Mouse (Mus musculus): ENCODE data around the gene Psph. TPM values are rescaled to one million over a fixed set of nuclear protein-coding genes. Genes with fewer than 3 reads are reported as not detected.
"Not testable (repeated sequence)": the region's sequence is repeated elsewhere in the genome, so short reads cannot be mapped to it uniquely, and the experiment has no call there.

Gene Psph
- polyA plus RNA-seq (2014; fragmentation: Nextera tagmentation; extraction: Ambion mirVana), result 34.0 and 36.2 TPM in 2 replicates

- no peaks in the 10 kb centered on the region for H3K27me3 ChIP-seq (ENCODE audit: control insufficient read depth, insufficient read depth, low read length)
- peak within 1 kb of the TSS; percentile 83 for H3K4me3 ChIP-seq (replicated peaks; ENCODE audit: low read depth, low read length)
- no peaks in the 10 kb centered on the region for H3K9me3 ChIP-seq (ENCODE audit: control insufficient read depth, low read length)
- H3K9ac ChIP-seq (replicated peaks; ENCODE audit: low read length), result peak within 1 kb of the TSS; percentile 89
- 0 out of 2 replicates have a peak, but pooled peaks cover 9% of the 10 kb centered on the region for H3K4me1 ChIP-seq (ENCODE audit: control insufficient read depth, insufficient read depth, low read length)
- H3K36me3 ChIP-seq (ENCODE audit: control insufficient read depth, insufficient read depth, low read length), result peaks cover 29% of the 10 kb centered on the region
- WGBS, result under 1% methylated on average over 73 of the region's 73 CpGs
- peak within 1 kb of the TSS; percentile 92 for H3K4me2 ChIP-seq (ENCODE audit: low read length)
- H3K27ac ChIP-seq (replicated peaks; ENCODE audit: low read depth, low read length), result peak within 1 kb of the TSS; percentile 98
- ATAC-seq (ENCODE audit: low FRiP score, low TSS enrichment) (peak; percentile 100), DNase-seq (peak; percentile 100)
These were observed at the start of gene Psph for GRCm38 (mm10) chr5:129786818-129787790. TSS of gene Psph (minus strand) at chr5:129787449.

- not testable (repeated sequence) for ATAC-seq (ENCODE audit: low FRiP score, low TSS enrichment); H3K9ac ChIP-seq (replicated peaks; ENCODE audit: low read length); H3K9me3 ChIP-seq (ENCODE audit: control insufficient read depth, low read length); H3K4me3 ChIP-seq (replicated peaks; ENCODE audit: low read depth, low read length); H3K4me2 ChIP-seq (ENCODE audit: low read length); H3K4me1 ChIP-seq (ENCODE audit: control insufficient read depth, insufficient read depth, low read length); DNase-seq; H3K27ac ChIP-seq (replicated peaks; ENCODE audit: low read depth, low read length); H3K27me3 ChIP-seq (ENCODE audit: control insufficient read depth, insufficient read depth, low read length)
- WGBS, result 95% methylated on average over 7 of the region's 8 CpGs
- peaks cover 53% of the 10 kb centered on the region for H3K36me3 ChIP-seq (ENCODE audit: control insufficient read depth, insufficient read depth, low read length)
These were observed 3.3 kb upstream of the Psph start for GRCm38 (mm10) chr5:129790591-129790990.

- Histone ChIP-seq H3K9ac (replicated peaks; ENCODE audit: low read length) (peak overlapping the region; percentile 89), H3K27me3 (ENCODE audit: control insufficient read depth, insufficient read depth, low read length) (no peaks in the 10 kb centered on the region), H3K4me1 (ENCODE audit: control insufficient read depth, insufficient read depth, low read length) (0 out of 2 replicates have a peak, but pooled peaks cover 9% of the 10 kb centered on the region), H3K27ac (replicated peaks; ENCODE audit: low read depth, low read length) (peak overlapping the region; percentile 98), H3K36me3 (ENCODE audit: control insufficient read depth, insufficient read depth, low read length) (peaks cover 38% of the 10 kb centered on the region), H3K4me3 (replicated peaks; ENCODE audit: low read depth, low read length) (peak overlapping the region; percentile 83), H3K9me3 (ENCODE audit: control insufficient read depth, low read length) (no peaks in the 10 kb centered on the region), H3K4me2 (ENCODE audit: low read length) (peak overlapping the region; percentile 92)
- DNase-seq (no peak), ATAC-seq (ENCODE audit: low FRiP score, low TSS enrichment) (no peak)
- 15% methylated on average over 11 of the region's 11 CpGs for WGBS
These were observed 757 bp upstream of the Psph start for GRCm38 (mm10) chr5:129787818-129788593.

- H3K4me3 ChIP-seq (replicated peaks; ENCODE audit: low read depth, low read length), result peak overlapping the region; percentile 83
- peaks cover 20% of the 10 kb centered on the region for H3K36me3 ChIP-seq (ENCODE audit: control insufficient read depth, insufficient read depth, low read length)
- H3K27ac ChIP-seq (replicated peaks; ENCODE audit: low read depth, low read length), result peak overlapping the region; percentile 98
- DNase-seq, result no peak
- H3K27me3 ChIP-seq (ENCODE audit: control insufficient read depth, insufficient read depth, low read length), result no peaks in the 10 kb centered on the region
- 0 out of 2 replicates have a peak, but pooled peaks cover 9% of the 10 kb centered on the region for H3K4me1 ChIP-seq (ENCODE audit: control insufficient read depth, insufficient read depth, low read length)
- WGBS, result 79% methylated on average over 6 of the region's 6 CpGs
- ATAC-seq (ENCODE audit: low FRiP score, low TSS enrichment), result no peak
- H3K9me3 ChIP-seq (ENCODE audit: control insufficient read depth, low read length), result no peaks in the 10 kb centered on the region
- peak overlapping the region; percentile 85 for H3K9ac ChIP-seq (replicated peaks; ENCODE audit: low read length)
- peak overlapping the region; percentile 92 for H3K4me2 ChIP-seq (ENCODE audit: low read length)
These were observed 1.1 kb downstream of the Psph start for GRCm38 (mm10) chr5:129786161-129786560.

- DNase-seq, result no peak
- no peak overlapping the region for H3K4me2 ChIP-seq (ENCODE audit: low read length)
- H3K27me3 ChIP-seq (ENCODE audit: control insufficient read depth, insufficient read depth, low read length), result no peaks in the 10 kb centered on the region
- H3K4me3 ChIP-seq (replicated peaks; ENCODE audit: low read depth, low read length), result no peak overlapping the region
- 0 out of 2 replicates have a peak, but pooled peaks cover 9% of the 10 kb centered on the region for H3K4me1 ChIP-seq (ENCODE audit: control insufficient read depth, insufficient read depth, low read length)
- peaks cover 14% of the 10 kb centered on the region for H3K36me3 ChIP-seq (ENCODE audit: control insufficient read depth, insufficient read depth, low read length)
- no peak overlapping the region for H3K9ac ChIP-seq (replicated peaks; ENCODE audit: low read length)
- no peak for ATAC-seq (ENCODE audit: low FRiP score, low TSS enrichment)
- H3K27ac ChIP-seq (replicated peaks; ENCODE audit: low read depth, low read length), result no peak overlapping the region
- no peaks in the 10 kb centered on the region for H3K9me3 ChIP-seq (ENCODE audit: control insufficient read depth, low read length)
- 94% methylated on average over 5 of the region's 5 CpGs for WGBS
These were observed 1.9 kb downstream of the Psph start for GRCm38 (mm10) chr5:129785235-129785870.

GRCm38 (mm10) chr5:129782211-129782610, 5.0 kb downstream of the Psph start:
- Histone ChIP-seq H3K4me3 (replicated peaks; ENCODE audit: low read depth, low read length) (no peak overlapping the region), H3K4me1 (ENCODE audit: control insufficient read depth, insufficient read depth, low read length) (peaks cover 13% of the 10 kb centered on the region), H3K36me3 (ENCODE audit: control insufficient read depth, insufficient read depth, low read length) (no peaks in the 10 kb centered on the region), H3K4me2 (ENCODE audit: low read length) (no peak overlapping the region), H3K27ac (replicated peaks; ENCODE audit: low read depth, low read length) (no peak overlapping the region), H3K9ac (replicated peaks; ENCODE audit: low read length) (no peak overlapping the region), H3K27me3 (ENCODE audit: control insufficient read depth, insufficient read depth, low read length) (no peaks in the 10 kb centered on the region), H3K9me3 (ENCODE audit: control insufficient read depth, low read length) (no peaks in the 10 kb centered on the region)
- ATAC-seq (ENCODE audit: low FRiP score, low TSS enrichment) (no peak), DNase-seq (peak; percentile 60)
- WGBS, result 53% methylated on average over 3 of the region's 3 CpGs

- no peak overlapping the region for H3K27ac ChIP-seq (replicated peaks; ENCODE audit: low read depth, low read length)
- H3K9ac ChIP-seq (replicated peaks; ENCODE audit: low read length), result no peak overlapping the region
- H3K4me2 ChIP-seq (ENCODE audit: low read length), result no peak overlapping the region
- no peak for DNase-seq
- no peaks in the 10 kb centered on the region for H3K27me3 ChIP-seq (ENCODE audit: control insufficient read depth, insufficient read depth, low read length)
- WGBS, result 92% methylated on average over 3 of the region's 3 CpGs
- H3K4me3 ChIP-seq (replicated peaks; ENCODE audit: low read depth, low read length), result no peak overlapping the region
- H3K9me3 ChIP-seq (ENCODE audit: control insufficient read depth, low read length), result no peaks in the 10 kb centered on the region
- ATAC-seq (ENCODE audit: low FRiP score, low TSS enrichment), result no peak
- peaks cover 10% of the 10 kb centered on the region for H3K4me1 ChIP-seq (ENCODE audit: control insufficient read depth, insufficient read depth, low read length)
- no peaks in the 10 kb centered on the region for H3K36me3 ChIP-seq (ENCODE audit: control insufficient read depth, insufficient read depth, low read length)
These were observed 7.1 kb downstream of the Psph start for GRCm38 (mm10) chr5:129780131-129780530.

All from midbrain, embryonic 14.5 days (tissue).